Comparison of ENCODE assay signal across 17 mouse cellular contexts in genomic region chr2:7115161-7115560, GRCm38 (mm10).
DNase-seq lines count a peak whose midpoint lies in the region; ATAC-seq and TF ChIP-seq lines count a peak whose summit lies in the region.
"Had no signal": no experiment of that assay in that cellular context is flagged by ENCODE, and none has a peak within 500 bp of the region (broad histone marks: within the 10 kb centered on the region; RNA-seq: fewer than 3 reads in every experiment).

No protein-coding gene starts in this region.

- H3K4me3 ChIP-seq in hindbrain, postnatal 0 days (ENCODE audit: low read length) = no peak overlapping the region
- no peak overlapping the region for H3K4me3 ChIP-seq in hindbrain, embryonic 14.5 days (replicated peaks; ENCODE audit: low read length)
- no peak overlapping the region for H3K4me3 ChIP-seq in midbrain, embryonic 13.5 days (replicated peaks)
- H3K4me3 ChIP-seq in midbrain, postnatal 0 days (ENCODE audit: low read depth, low read length) = no peak overlapping the region
- H3K4me3 ChIP-seq: forebrain, embryonic 10.5 days; liver, embryonic 15.5 days; neural tube, embryonic 13.5 days; stomach, embryonic 15.5 days had no signal

- no peak overlapping the region for H3K9ac ChIP-seq in hindbrain, postnatal 0 days (replicated peaks; ENCODE audit: low read length)
- no peak overlapping the region for H3K9ac ChIP-seq in hindbrain, embryonic 14.5 days
- H3K9ac ChIP-seq in midbrain, embryonic 13.5 days (replicated peaks) = no peak overlapping the region
- no peak overlapping the region for H3K9ac ChIP-seq in midbrain, postnatal 0 days (replicated peaks; ENCODE audit: low read length, poor library complexity, severe bottlenecking)
- H3K9ac ChIP-seq: liver, embryonic 15.5 days; neural tube, embryonic 13.5 days; stomach, embryonic 15.5 days had no signal

- peak; percentile 22 for DNase-seq in hindbrain, postnatal 0 days (ENCODE audit: low spot score)
- DNase-seq in hindbrain, embryonic 14.5 days (ENCODE audit: low spot score) = no peak
- DNase-seq in midbrain, postnatal 0 days (ENCODE audit: low spot score) = no peak
- DNase-seq in adipocyte (ENCODE audit: low spot score) = peak; percentile 14
- DNase-seq in cerebellum, postnatal 36 days = no peak
- no peak for DNase-seq in spleen, adult 18-20 months
- DNase-seq: cerebellum, adult 11-12 months; heart, postnatal 4 days; kidney, adult 18-20 months; left cerebral cortex, postnatal 4 days; thymus, postnatal 36 days had no signal

- no peaks in the 10 kb centered on the region for H3K4me1 ChIP-seq in hindbrain, postnatal 0 days (ENCODE audit: insufficient read depth, low read length)
- H3K4me1 ChIP-seq in hindbrain, embryonic 14.5 days (replicated peaks; ENCODE audit: control insufficient read depth, insufficient read depth, low read length) = peaks cover 5% of the 10 kb centered on the region; the same call in 1 of the 2 replicates
- peaks cover 16% of the 10 kb centered on the region for H3K4me1 ChIP-seq in midbrain, embryonic 13.5 days (replicated peaks)
- H3K4me1 ChIP-seq in midbrain, postnatal 0 days (ENCODE audit: insufficient read depth, low read length) = no peaks in the 10 kb centered on the region
- H3K4me1 ChIP-seq: liver, embryonic 15.5 days; stomach, embryonic 15.5 days had no signal

- no peak for TF ChIP-seq CTCF in hindbrain, postnatal 0 days (IDR thresholded peaks at IDR 0.05; ENCODE audit: low read depth)
- no peak for TF ChIP-seq CTCF in midbrain, postnatal 0 days (IDR thresholded peaks at IDR 0.05)

- H3K36me3 ChIP-seq in hindbrain, postnatal 0 days (ENCODE audit: insufficient read depth, low read length) = no peaks in the 10 kb centered on the region
- H3K36me3 ChIP-seq in hindbrain, embryonic 14.5 days (replicated peaks; ENCODE audit: control insufficient read depth, insufficient read depth) = no peaks in the 10 kb centered on the region
- H3K36me3 ChIP-seq in midbrain, embryonic 13.5 days = no peaks in the 10 kb centered on the region
- H3K36me3 ChIP-seq in midbrain, postnatal 0 days (ENCODE audit: insufficient read depth, low read length) = no peaks in the 10 kb centered on the region
- H3K36me3 ChIP-seq: forebrain, embryonic 10.5 days; liver, embryonic 15.5 days; neural tube, embryonic 13.5 days; stomach, embryonic 15.5 days had no signal

- no peak overlapping the region for H3K4me2 ChIP-seq in hindbrain, postnatal 0 days (ENCODE audit: low read depth, low read length)
- no peak overlapping the region for H3K4me2 ChIP-seq in hindbrain, embryonic 14.5 days (replicated peaks)
- no peak overlapping the region for H3K4me2 ChIP-seq in midbrain, embryonic 13.5 days (replicated peaks)
- H3K4me2 ChIP-seq in midbrain, postnatal 0 days (ENCODE audit: low read depth, low read length, poor library complexity, severe bottlenecking) = no peak overlapping the region
- H3K4me2 ChIP-seq: heart, embryonic 11.5 days; liver, embryonic 15.5 days; neural tube, embryonic 13.5 days; stomach, embryonic 15.5 days had no signal

- H3K27ac ChIP-seq in hindbrain, postnatal 0 days = no peak overlapping the region
- H3K27ac ChIP-seq in hindbrain, embryonic 14.5 days = no peak overlapping the region
- H3K27ac ChIP-seq in midbrain, embryonic 13.5 days = no peak overlapping the region
- H3K27ac ChIP-seq in midbrain, postnatal 0 days (ENCODE audit: low read depth, low read length) = no peak overlapping the region
- H3K27ac ChIP-seq: forebrain, embryonic 10.5 days; liver, embryonic 15.5 days; neural tube, embryonic 13.5 days; stomach, embryonic 15.5 days had no signal

- H3K9me3 ChIP-seq in hindbrain, postnatal 0 days (ENCODE audit: low read length) = no peaks in the 10 kb centered on the region
- no peaks in the 10 kb centered on the region for H3K9me3 ChIP-seq in hindbrain, embryonic 14.5 days (ENCODE audit: control insufficient read depth, low read length)
- no peaks in the 10 kb centered on the region for H3K9me3 ChIP-seq in midbrain, embryonic 13.5 days
- no peaks in the 10 kb centered on the region for H3K9me3 ChIP-seq in midbrain, postnatal 0 days (ENCODE audit: low read length)
- H3K9me3 ChIP-seq: forebrain, embryonic 10.5 days; liver, embryonic 15.5 days; neural tube, embryonic 13.5 days; stomach, embryonic 15.5 days had no signal

- 35% methylated on average over 3 of the region's 3 CpGs for WGBS in hindbrain, postnatal 0 days
- 28% methylated on average over 3 of the region's 3 CpGs for WGBS in hindbrain, embryonic 14.5 days
- WGBS in midbrain, embryonic 13.5 days = 44% methylated on average over 3 of the region's 3 CpGs
- WGBS in midbrain, postnatal 0 days = 50% methylated on average over 3 of the region's 3 CpGs

- H3K27me3 ChIP-seq in hindbrain, postnatal 0 days (ENCODE audit: insufficient read depth, low read length) = no peaks in the 10 kb centered on the region
- H3K27me3 ChIP-seq in hindbrain, embryonic 14.5 days (ENCODE audit: control insufficient read depth, insufficient read depth, low read length) = no peaks in the 10 kb centered on the region
- H3K27me3 ChIP-seq in midbrain, embryonic 13.5 days = no peaks in the 10 kb centered on the region
- no peaks in the 10 kb centered on the region for H3K27me3 ChIP-seq in midbrain, postnatal 0 days (ENCODE audit: insufficient read depth, low read length)
- H3K27me3 ChIP-seq: liver, embryonic 15.5 days; neural tube, embryonic 13.5 days; stomach, embryonic 15.5 days had no signal

- 0 out of 2 replicates have a peak, but pooled peaks have one; percentile 53 for ATAC-seq in hindbrain, postnatal 0 days
- ATAC-seq in hindbrain, embryonic 14.5 days (ENCODE audit: low FRiP score) = no peak
- 0 out of 2 replicates have a peak, but pooled peaks have one; percentile 48 for ATAC-seq in midbrain, embryonic 13.5 days
- no peak for ATAC-seq in midbrain, postnatal 0 days (ENCODE audit: low FRiP score)

Comparison
In these comparisons a context has a peak if more than half of its experiments do, and no peak if none do; other contexts are left out.
1. ATAC-seq: peak in hindbrain, postnatal 0 days (single experiment) and midbrain, embryonic 13.5 days (single experiment); none in hindbrain, embryonic 14.5 days (single experiment) and midbrain, postnatal 0 days (single experiment).
2. DNase-seq: peak in hindbrain, postnatal 0 days (single experiment) and adipocyte (single experiment); none in hindbrain, embryonic 14.5 days (single experiment), midbrain, postnatal 0 days (single experiment), cerebellum, postnatal 36 days (0 of 2) and spleen, adult 18-20 months (0 of 2).